28 mouse cellular contexts compared by ENCODE assay signal in the genomic region with DNA sequence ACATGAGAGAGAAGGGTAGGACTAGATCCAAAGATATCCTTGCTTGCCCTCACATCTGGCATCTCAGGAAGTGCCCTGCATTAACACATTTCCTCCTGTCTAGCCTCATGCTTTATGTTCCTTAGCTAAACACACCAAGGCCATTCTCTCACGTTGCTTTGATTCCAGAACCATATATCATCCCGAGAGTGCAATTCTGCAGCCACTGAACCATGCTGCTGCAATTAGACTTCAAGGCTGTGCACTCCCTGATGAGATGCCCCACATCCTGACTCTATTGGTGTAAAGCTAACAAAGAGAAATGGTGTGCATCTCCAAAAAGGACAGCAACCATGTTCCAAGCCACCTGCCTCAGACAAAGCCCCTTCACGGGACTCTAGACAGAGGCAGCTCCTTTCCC.
A peak's percentile ranks its signal among the peaks of the same experiment; 100 is the strongest.
DNase-seq lines count a peak whose midpoint lies in the region; ATAC-seq lines count a peak whose summit lies in the region.
"Had no signal": no experiment of that assay in that cellular context is flagged by ENCODE, and none has a peak within 500 bp of the region (broad histone marks: within the 10 kb centered on the region; RNA-seq: fewer than 3 reads in every experiment).

No protein-coding gene starts in this region.

- H3K27me3 ChIP-seq in kidney, embryonic 16.5 days (ENCODE audit: insufficient read depth, low read length), result no peaks in the 10 kb centered on the region
- H3K27me3 ChIP-seq in neural tube, embryonic 13.5 days, result no peaks in the 10 kb centered on the region
- no peaks in the 10 kb centered on the region for H3K27me3 ChIP-seq in heart, embryonic 11.5 days (ENCODE audit: control insufficient read depth, insufficient read depth, low read length)
- H3K27me3 ChIP-seq: forebrain, embryonic 15.5 days; limb, embryonic 13.5 days; liver, embryonic 12.5 days; midbrain, embryonic 13.5 days; stomach, embryonic 15.5 days had no signal

- H3K4me3 ChIP-seq in kidney, embryonic 16.5 days (ENCODE audit: low read length), result no peak overlapping the region
- no peak overlapping the region for H3K4me3 ChIP-seq in neural tube, embryonic 13.5 days
- no peak overlapping the region for H3K4me3 ChIP-seq in heart, embryonic 11.5 days (ENCODE audit: low read depth, low read length)
- H3K4me3 ChIP-seq: embryonic facial prominence, embryonic 10.5 days; forebrain, embryonic 15.5 days; limb, embryonic 13.5 days; liver, embryonic 12.5 days; midbrain, embryonic 13.5 days; stomach, embryonic 15.5 days had no signal

- no peak for DNase-seq in kidney, adult 9 months
- peak; percentile 50 for DNase-seq in embryo, embryonic 10 days (ENCODE audit: low spot score)
- DNase-seq in embryo, embryonic 11 days, result peak; percentile 38
- no peak for DNase-seq in heart, postnatal 25 days (ENCODE audit: low spot score)
- DNase-seq: adrenal gland, postnatal 10 days; cerebellum, adult 2 months; cerebellum, postnatal 25 days; gastrocnemius, postnatal 14 days; heart, adult 18-20 months; heart, postnatal 36 days; kidney, postnatal 14 days; layer of hippocampus, postnatal 36 days; lung, adult 18-20 months; lung, postnatal 14 days; right cerebral cortex, postnatal 4 days; thymus, postnatal 25 days had no signal

- no peak overlapping the region for H3K27ac ChIP-seq in kidney, embryonic 16.5 days (ENCODE audit: low read length)
- H3K27ac ChIP-seq in neural tube, embryonic 13.5 days (replicated peaks), result peak overlapping the region; percentile 52
- H3K27ac ChIP-seq in heart, embryonic 11.5 days (ENCODE audit: low read depth, low read length), result no peak overlapping the region
- H3K27ac ChIP-seq: embryonic facial prominence, embryonic 10.5 days; forebrain, embryonic 15.5 days; limb, embryonic 13.5 days; liver, embryonic 12.5 days; midbrain, embryonic 13.5 days; stomach, embryonic 15.5 days had no signal

- H3K9ac ChIP-seq in kidney, embryonic 16.5 days (replicated peaks; ENCODE audit: low read length), result no peak overlapping the region
- no peak overlapping the region for H3K9ac ChIP-seq in neural tube, embryonic 13.5 days
- H3K9ac ChIP-seq in heart, embryonic 11.5 days (ENCODE audit: low read depth, low read length), result no peak overlapping the region
- H3K9ac ChIP-seq: forebrain, embryonic 15.5 days; limb, embryonic 13.5 days; liver, embryonic 12.5 days; midbrain, embryonic 13.5 days; stomach, embryonic 15.5 days had no signal

- WGBS in kidney, embryonic 16.5 days, result 7% methylated on average over 3 of the region's 3 CpGs
- 12% methylated on average over 3 of the region's 3 CpGs for WGBS in neural tube, embryonic 13.5 days
- WGBS in heart, embryonic 11.5 days (ENCODE audit: insufficient replicate concordance), result 68% methylated on average over 3 of the region's 3 CpGs

- H3K9me3 ChIP-seq in kidney, embryonic 16.5 days (ENCODE audit: low read length), result 0 out of 2 replicates have a peak, but pooled peaks cover 4% of the 10 kb centered on the region
- no peaks in the 10 kb centered on the region; the same call in 1 of the 2 replicates for H3K9me3 ChIP-seq in neural tube, embryonic 13.5 days
- H3K9me3 ChIP-seq in heart, embryonic 11.5 days (replicated peaks; ENCODE audit: control insufficient read depth, low read length), result no peaks in the 10 kb centered on the region
- H3K9me3 ChIP-seq: embryonic facial prominence, embryonic 10.5 days; forebrain, embryonic 15.5 days; limb, embryonic 13.5 days; liver, embryonic 12.5 days; midbrain, embryonic 13.5 days; stomach, embryonic 15.5 days had no signal

- no peak overlapping the region for H3K4me2 ChIP-seq in kidney, embryonic 16.5 days (replicated peaks; ENCODE audit: low read depth, low read length)
- H3K4me2 ChIP-seq in neural tube, embryonic 13.5 days, result no peak overlapping the region
- no peak overlapping the region for H3K4me2 ChIP-seq in heart, embryonic 11.5 days
- H3K4me2 ChIP-seq: forebrain, embryonic 15.5 days; limb, embryonic 13.5 days; liver, embryonic 12.5 days; midbrain, embryonic 13.5 days; stomach, embryonic 15.5 days had no signal

- peaks cover 9% of the 10 kb centered on the region; the same call in 1 of the 2 replicates for H3K4me1 ChIP-seq in kidney, embryonic 16.5 days (ENCODE audit: insufficient read depth, low read length)
- H3K4me1 ChIP-seq in neural tube, embryonic 13.5 days (replicated peaks), result peaks cover 9% of the 10 kb centered on the region
- no peaks in the 10 kb centered on the region for H3K4me1 ChIP-seq in heart, embryonic 11.5 days (ENCODE audit: control insufficient read depth, insufficient read depth, low read length)
- H3K4me1 ChIP-seq: embryonic facial prominence, embryonic 10.5 days; forebrain, embryonic 15.5 days; limb, embryonic 13.5 days; liver, embryonic 12.5 days; midbrain, embryonic 13.5 days; stomach, embryonic 15.5 days had no signal

- peak; percentile 96 for ATAC-seq in kidney, embryonic 16.5 days (ENCODE audit: low FRiP score, low TSS enrichment)
- peak; percentile 76; the same call in 1 of the 2 replicates for ATAC-seq in neural tube, embryonic 13.5 days (ENCODE audit: low read depth)
- ATAC-seq in heart, embryonic 11.5 days (replicated peaks; ENCODE audit: insufficient number of reproducible peaks, low FRiP score, low TSS enrichment), result no peak
- ATAC-seq: activated CD4-positive, CD25-positive, alpha-beta regulatory T cell, adult 4 months; forebrain, embryonic 15.5 days; hindbrain, embryonic 16.5 days; intestine, embryonic 16.5 days; liver, embryonic 12.5 days; midbrain, embryonic 13.5 days had no signal

- no peaks in the 10 kb centered on the region for H3K36me3 ChIP-seq in kidney, embryonic 16.5 days (ENCODE audit: insufficient read depth, low read length)
- H3K36me3 ChIP-seq in neural tube, embryonic 13.5 days, result no peaks in the 10 kb centered on the region
- no peaks in the 10 kb centered on the region for H3K36me3 ChIP-seq in heart, embryonic 11.5 days (ENCODE audit: control insufficient read depth, insufficient read depth, low read length)
- H3K36me3 ChIP-seq: embryonic facial prominence, embryonic 10.5 days; forebrain, embryonic 15.5 days; limb, embryonic 13.5 days; liver, embryonic 12.5 days; midbrain, embryonic 13.5 days; stomach, embryonic 15.5 days had no signal

- intact Hi-C loops in heart, postnatal 25 days (cut with DNase I), result no loop called here

Comparison
In these comparisons a context has a peak if more than half of its experiments do, and no peak if none do; other contexts are left out.
1. DNase-seq: peak in embryo, embryonic 10 days (single experiment) and embryo, embryonic 11 days (single experiment); none in kidney, adult 9 months (single experiment) and heart, postnatal 25 days (single experiment).